Mouse (Mus musculus) G1E (cell line): ENCODE results near the gene Pi16.

Experiments
- CTCF ChIP-seq: IDR thresholded peaks from 2 replicates; pipeline ENCODE4 v1.5.1; 2012; ENCODE audit warnings: low read depth, low read length, inconsistent platforms, mixed read lengths
- GATA1 ChIP-seq: IDR thresholded peaks from 2 replicates; pipeline ENCODE4 v1.6.1; 2012; ENCODE audit warnings: borderline replicate concordance, low read length, inconsistent platforms, mixed read lengths
- TAL1 ChIP-seq: conservative IDR thresholded peaks from 2 replicates; pipeline ENCODE4 v1.6.1; 2012; ENCODE audit warnings: low read depth, low read length, inconsistent platforms, mixed read lengths

- TF ChIP-seq CTCF: no peak
- no peak for TF ChIP-seq TAL1
- TF ChIP-seq GATA1: no peak
Observed at GRCm38 (mm10) chr17:29281541-29281940, 35.9 kb upstream of the Pi16 start.
